Mouse (Mus musculus): Measurements from ENCODE around the gene Mrpl3. TPM values are rescaled to one million over a fixed set of nuclear protein-coding genes. Genes with fewer than 3 reads are reported as not detected.
"Not testable (repeated sequence)": the region's sequence is repeated elsewhere in the genome, so short reads cannot be mapped to it uniquely, and the experiment has no call there.

Mrpl3 gene
- polyA plus RNA-seq, 1 experiment = 55.0 TPM

- no peak for TF ChIP-seq POLR2A (IDR thresholded peaks at IDR 0.05; ENCODE audit: borderline replicate concordance, extremely low read depth, insufficient read depth, insufficient read length, poor library complexity, severe bottlenecking)
- TF ChIP-seq CTCF (IDR thresholded peaks at IDR 0.05; ENCODE audit: borderline replicate concordance, extremely low read depth, insufficient read depth, insufficient read length) = no peak
- DNase-seq (ENCODE audit: low read depth) = peak; percentile 39
Measured at GRCm38 (mm10) chr9:105069106-105069505, 16.1 kb downstream of the Mrpl3 start.

GRCm38 (mm10) chr9:105072991-105073748 is 20.1 kb downstream of the Mrpl3 start:
- DNase-seq (ENCODE audit: low read depth) = peak; percentile 15
- TF ChIP-seq CTCF (IDR thresholded peaks at IDR 0.05; ENCODE audit: borderline replicate concordance, extremely low read depth, insufficient read depth, insufficient read length) = no peak
- no peak for TF ChIP-seq POLR2A (IDR thresholded peaks at IDR 0.05; ENCODE audit: borderline replicate concordance, extremely low read depth, insufficient read depth, insufficient read length, poor library complexity, severe bottlenecking)

- DNase-seq (ENCODE audit: low read depth) = no peak
- TF ChIP-seq CTCF (IDR thresholded peaks at IDR 0.05; ENCODE audit: borderline replicate concordance, extremely low read depth, insufficient read depth, insufficient read length) = no peak
- no peak for TF ChIP-seq POLR2A (IDR thresholded peaks at IDR 0.05; ENCODE audit: borderline replicate concordance, extremely low read depth, insufficient read depth, insufficient read length, poor library complexity, severe bottlenecking)
Measured at GRCm38 (mm10) chr9:105074851-105075250, 21.8 kb downstream of the Mrpl3 start.

GRCm38 (mm10) chr9:105076756-105077424 is 23.9 kb downstream of the Mrpl3 start:
- no peak for DNase-seq (ENCODE audit: low read depth)

GRCm38 (mm10) chr9:105078460-105078859 is 25.4 kb downstream of the Mrpl3 start:
- no peak for DNase-seq (ENCODE audit: low read depth)
- TF ChIP-seq CTCF (IDR thresholded peaks at IDR 0.05; ENCODE audit: borderline replicate concordance, extremely low read depth, insufficient read depth, insufficient read length) (no peak), POLR2A (IDR thresholded peaks at IDR 0.05; ENCODE audit: borderline replicate concordance, extremely low read depth, insufficient read depth, insufficient read length, poor library complexity, severe bottlenecking) (no peak)

More at GRCm38 (mm10) chr9:105076756-105077424, 23.9 kb downstream of the Mrpl3 start:
- TF ChIP-seq CTCF (IDR thresholded peaks at IDR 0.05; ENCODE audit: borderline replicate concordance, extremely low read depth, insufficient read depth, insufficient read length) = no peak
- no peak for TF ChIP-seq POLR2A (IDR thresholded peaks at IDR 0.05; ENCODE audit: borderline replicate concordance, extremely low read depth, insufficient read depth, insufficient read length, poor library complexity, severe bottlenecking)

- no peak for DNase-seq (ENCODE audit: low read depth)
- TF ChIP-seq POLR2A (IDR thresholded peaks at IDR 0.05; ENCODE audit: borderline replicate concordance, extremely low read depth, insufficient read depth, insufficient read length, poor library complexity, severe bottlenecking) = no peak
- no peak for TF ChIP-seq CTCF (IDR thresholded peaks at IDR 0.05; ENCODE audit: borderline replicate concordance, extremely low read depth, insufficient read depth, insufficient read length)
Measured at GRCm38 (mm10) chr9:105080246-105080645, 27.2 kb downstream of the Mrpl3 start.

- DNase-seq (ENCODE audit: low read depth) = no peak
- TF ChIP-seq CTCF (IDR thresholded peaks at IDR 0.05; ENCODE audit: borderline replicate concordance, extremely low read depth, insufficient read depth, insufficient read length) = no peak
- TF ChIP-seq POLR2A (IDR thresholded peaks at IDR 0.05; ENCODE audit: borderline replicate concordance, extremely low read depth, insufficient read depth, insufficient read length, poor library complexity, severe bottlenecking) = no peak
Measured at GRCm38 (mm10) chr9:105100807-105101570, 48.0 kb downstream of the Mrpl3 start.

GRCm38 (mm10) chr9:105101911-105102310 is 48.9 kb downstream of the Mrpl3 start:
- TF ChIP-seq CTCF (IDR thresholded peaks at IDR 0.05; ENCODE audit: borderline replicate concordance, extremely low read depth, insufficient read depth, insufficient read length) (no peak), POLR2A (IDR thresholded peaks at IDR 0.05; ENCODE audit: borderline replicate concordance, extremely low read depth, insufficient read depth, insufficient read length, poor library complexity, severe bottlenecking) (no peak)
- no peak for DNase-seq (ENCODE audit: low read depth)

GRCm38 (mm10) chr9:105103893-105104292 is 50.9 kb downstream of the Mrpl3 start:
- TF ChIP-seq POLR2A (IDR thresholded peaks at IDR 0.05; ENCODE audit: borderline replicate concordance, extremely low read depth, insufficient read depth, insufficient read length, poor library complexity, severe bottlenecking) = no peak
- TF ChIP-seq CTCF (IDR thresholded peaks at IDR 0.05; ENCODE audit: borderline replicate concordance, extremely low read depth, insufficient read depth, insufficient read length) = no peak
- DNase-seq (ENCODE audit: low read depth) = no peak

- not testable (repeated sequence) for DNase-seq (ENCODE audit: low read depth)
Measured at GRCm38 (mm10) chr9:105125206-105125605, 72.2 kb downstream of the Mrpl3 start.

Other genes starting within 250 kb of the Mrpl3 start
- gene Nudt16, start 78.6 kb downstream of the Mrpl3 start, polyA plus RNA-seq (2012; rRNA removed) = 15.5 and 19.8 TPM in 2 replicates
- not detected in 2 replicates for gene 1700080E11Rik, start 91.9 kb downstream of the Mrpl3 start, polyA plus RNA-seq (2012; rRNA removed)